Mouse (Mus musculus) MEL (cell line): ENCODE data around the gene Sgsm2. TPM values are rescaled to one million over a fixed set of nuclear protein-coding genes. Genes with fewer than 3 reads are reported as not detected.
A peak's percentile ranks its signal among the peaks of the same experiment; 100 is the strongest.

ENCODE experiments used
- DNase-seq: peaks from one replicate; pipeline ENCODE4 v3.0.0; 2011; ENCODE audit warnings: low read depth, low spot score
- H3K27ac ChIP-seq: 2 replicates; pipeline ENCODE4 v1.5.1; 2012; ENCODE audit warnings: low read depth, mild to moderate bottlenecking, control low read depth, low read length, moderate library complexity; ENCODE audit not compliant: control insufficient read depth
- H3K27me3 ChIP-seq, 2 experiments: fragments of 150-350 bp in 1 of 2; sonication (generic) in 1 of 2; 2 replicates each; pipeline ENCODE4 v1.6.1; 2012; ENCODE audit warnings: low read length in 2 of 2, mild to moderate bottlenecking in 2 of 2, improper control_type of control experiment in 1 of 2, moderate library complexity in 1 of 2; ENCODE audit not compliant: insufficient read depth in 2 of 2, control insufficient read depth in 1 of 2
- H3K36me3 ChIP-seq, 2 experiments: 2 replicates each; pipeline ENCODE4 v1.6.1; 2012 to 2014; ENCODE audit warnings: low read length in 2 of 2, improper control_type of control experiment in 1 of 2, inconsistent platforms in 1 of 2, mild to moderate bottlenecking in 1 of 2; ENCODE audit not compliant: insufficient read depth in 2 of 2, control insufficient read depth in 1 of 2
- H3K4me1 ChIP-seq, 2 experiments: fragments of 150-350 bp in 1 of 2; sonication (generic) in 1 of 2; 2 replicates each; pipeline ENCODE4 v1.6.1; 2012; ENCODE audit warnings: low read length in 2 of 2, improper control_type of control experiment in 1 of 2, mild to moderate bottlenecking in 1 of 2; ENCODE audit not compliant: insufficient read depth in 2 of 2, control insufficient read depth in 1 of 2
- H3K4me3 ChIP-seq, 2 experiments: fragments of 150-350 bp in 1 of 2; sonication (generic) in 1 of 2; 2 replicates each; pipeline ENCODE4 v1.5.1; 2012; ENCODE audit warnings: low read depth in 2 of 2, low read length in 2 of 2, mild to moderate bottlenecking in 2 of 2, moderate library complexity in 2 of 2, control low read depth in 1 of 2, improper control_type of control experiment in 1 of 2; ENCODE audit not compliant: control insufficient read depth in 1 of 2, insufficient read depth in 1 of 2
- H3K79me2 ChIP-seq: 2 replicates; pipeline ENCODE4 v1.6.1; 2012; ENCODE audit warnings: mild to moderate bottlenecking, low read length, moderate library complexity; ENCODE audit not compliant: control insufficient read depth, poor library complexity, insufficient read depth
- H3K9ac ChIP-seq: 2 replicates; pipeline ENCODE4 v1.6.1; 2012; ENCODE audit warnings: low read depth, mild to moderate bottlenecking, control low read depth, low read length, moderate library complexity; ENCODE audit not compliant: control insufficient read depth, poor library complexity, severe bottlenecking
- H3K9me3 ChIP-seq: fragments of 150-350 bp; sonication (generic); replicated peaks from 2 replicates; pipeline ENCODE4 v1.6.1; 2012; ENCODE audit warnings: mild to moderate bottlenecking, low read length, improper control_type of control experiment, moderate library complexity; ENCODE audit not compliant: insufficient read depth
- BHLHE40 ChIP-seq: IDR thresholded peaks from 2 replicates; pipeline ENCODE4 v1.6.1; 2012; ENCODE audit warnings: low read depth, mild to moderate bottlenecking, inconsistent platforms, low read length, improper control_type of control experiment, borderline replicate concordance
- CTCF ChIP-seq, 3 experiments: IDR thresholded peaks in 2 of 3; conservative IDR thresholded peaks in 1 of 3; 2 replicates each; pipeline ENCODE4 v1.5.1; 2011 to 2012; ENCODE audit warnings: low read length in 3 of 3, low read depth in 2 of 3, mild to moderate bottlenecking in 2 of 3, improper control_type of control experiment in 1 of 3, inconsistent platforms in 1 of 3, mixed read lengths in 1 of 3, moderate library complexity in 1 of 3; ENCODE audit not compliant: control insufficient read depth in 1 of 3, insufficient read depth in 1 of 3, poor library complexity in 1 of 3, severe bottlenecking in 1 of 3
- E2F4 ChIP-seq: IDR thresholded peaks from 2 replicates; pipeline ENCODE4 v1.6.1; 2011; ENCODE audit warnings: low read depth, low read length, improper control_type of control experiment, borderline replicate concordance
- ELF1 ChIP-seq: IDR thresholded peaks from 2 replicates; pipeline ENCODE4 v1.6.1; 2014; ENCODE audit warnings: low read depth, mild to moderate bottlenecking, inconsistent platforms, low read length, improper control_type of control experiment, moderate library complexity
- EP300 ChIP-seq, 2 experiments: IDR thresholded peaks; 2 replicates each; pipeline ENCODE4 v1.6.1; 2011; ENCODE audit warnings: improper control_type of control experiment in 2 of 2, low read length in 2 of 2, low read depth in 1 of 2, mild to moderate bottlenecking in 1 of 2
- ETS1 ChIP-seq: IDR thresholded peaks from 2 replicates; pipeline ENCODE4 v1.6.1; 2012; ENCODE audit warnings: low read depth, mild to moderate bottlenecking, inconsistent platforms, low read length, improper control_type of control experiment, moderate library complexity
- GATA1 ChIP-seq: IDR thresholded peaks from 2 replicates; pipeline ENCODE4 v1.6.1; 2011; ENCODE audit warnings: low read depth, low read length, improper control_type of control experiment
- HCFC1 ChIP-seq: IDR thresholded peaks from 2 replicates; pipeline ENCODE4 v1.6.1; 2012; ENCODE audit warnings: low read depth, mild to moderate bottlenecking, inconsistent platforms, low read length, improper control_type of control experiment, moderate library complexity
- KAT2A ChIP-seq: conservative IDR thresholded peaks from 2 replicates; pipeline ENCODE4 v1.6.1; 2012; ENCODE audit warnings: low read depth, low read length, improper control_type of control experiment, inconsistent platforms
- MAX ChIP-seq: IDR thresholded peaks from 2 replicates; pipeline ENCODE4 v1.6.1; 2011; ENCODE audit warnings: low read length, improper control_type of control experiment
- MAZ ChIP-seq: IDR thresholded peaks from 2 replicates; pipeline ENCODE4 v1.6.1; 2012; ENCODE audit warnings: low read depth, mild to moderate bottlenecking, inconsistent platforms, low read length, improper control_type of control experiment
- MEF2A ChIP-seq: IDR thresholded peaks from 2 replicates; pipeline ENCODE4 v1.6.1; 2014; ENCODE audit warnings: low read depth, mild to moderate bottlenecking, inconsistent platforms, low read length, improper control_type of control experiment; ENCODE audit not compliant: poor library complexity, insufficient replicate concordance, severe bottlenecking; ENCODE audit errors: extremely low read depth
- MXI1 ChIP-seq: IDR thresholded peaks from 2 replicates; pipeline ENCODE4 v1.6.1; 2011; ENCODE audit warnings: mild to moderate bottlenecking, low read depth, low read length, improper control_type of control experiment
- MYB ChIP-seq: IDR thresholded peaks from 2 replicates; pipeline ENCODE4 v1.6.1; 2011; ENCODE audit warnings: mild to moderate bottlenecking, low read depth, low read length, improper control_type of control experiment
- NELFE ChIP-seq: IDR thresholded peaks from 2 replicates; pipeline ENCODE4 v1.6.1; 2011; ENCODE audit warnings: low read depth, low read length, improper control_type of control experiment
- NRF1 ChIP-seq: IDR thresholded peaks from 2 replicates; pipeline ENCODE4 v1.6.1; 2014; ENCODE audit warnings: low read depth, mild to moderate bottlenecking, inconsistent platforms, low read length, improper control_type of control experiment, moderate library complexity; ENCODE audit not compliant: poor library complexity, insufficient read depth, severe bottlenecking
- POLR2AphosphoS5 ChIP-seq: IDR thresholded peaks from 2 replicates; pipeline ENCODE4 v1.6.1; 2012; ENCODE audit warnings: low read depth, borderline replicate concordance, mild to moderate bottlenecking, inconsistent platforms, low read length, moderate library complexity, mixed read lengths
- RAD21 ChIP-seq: IDR thresholded peaks from 2 replicates; pipeline ENCODE4 v1.6.1; 2011; ENCODE audit warnings: mild to moderate bottlenecking, low read depth, low read length, improper control_type of control experiment
- RCOR1 ChIP-seq: IDR thresholded peaks from 2 replicates; pipeline ENCODE4 v1.6.1; 2012; ENCODE audit warnings: low read depth, mild to moderate bottlenecking, inconsistent platforms, low read length, improper control_type of control experiment
- SIN3A ChIP-seq: IDR thresholded peaks from 2 replicates; pipeline ENCODE4 v1.6.1; 2012; ENCODE audit warnings: low read length, improper control_type of control experiment, inconsistent platforms
- SMC3 ChIP-seq: IDR thresholded peaks from 2 replicates; pipeline ENCODE4 v1.6.1; 2011; ENCODE audit warnings: low read depth, low read length, improper control_type of control experiment
- TAL1 ChIP-seq: IDR thresholded peaks from 2 replicates; pipeline ENCODE4 v1.6.1; 2012; ENCODE audit warnings: mild to moderate bottlenecking, inconsistent platforms, low read length, moderate library complexity, mixed read lengths
- TBP ChIP-seq: IDR thresholded peaks from 2 replicates; pipeline ENCODE4 v1.8.0; 2011; ENCODE audit warnings: low read depth, low read length, improper control_type of control experiment
- TCF12 ChIP-seq: IDR thresholded peaks from 2 replicates; pipeline ENCODE4 v1.6.1; 2014; ENCODE audit warnings: low read depth, mild to moderate bottlenecking, inconsistent platforms, low read length, improper control_type of control experiment, moderate library complexity
- USF1 ChIP-seq: IDR thresholded peaks from 2 replicates; pipeline ENCODE4 v1.6.1; 2014; ENCODE audit warnings: low read depth, mild to moderate bottlenecking, inconsistent platforms, low read length, improper control_type of control experiment, moderate library complexity
- USF2 ChIP-seq, 2 experiments: IDR thresholded peaks; 2 replicates each; pipeline ENCODE4 v1.6.1; 2011 to 2012; ENCODE audit warnings: improper control_type of control experiment in 2 of 2, low read length in 2 of 2, borderline replicate concordance in 1 of 2, inconsistent platforms in 1 of 2, low read depth in 1 of 2, mild to moderate bottlenecking in 1 of 2; ENCODE audit not compliant: insufficient read depth in 1 of 2
- ZC3H11A ChIP-seq: IDR thresholded peaks from 2 replicates; pipeline ENCODE4 v1.6.1; 2012; ENCODE audit warnings: low read depth, mild to moderate bottlenecking, inconsistent platforms, low read length, improper control_type of control experiment
- ZMIZ1 ChIP-seq: IDR thresholded peaks from 2 replicates; pipeline ENCODE4 v1.6.1; 2012; ENCODE audit warnings: low read depth, mild to moderate bottlenecking, inconsistent platforms, low read length, improper control_type of control experiment, moderate library complexity
- ZNF384 ChIP-seq: IDR thresholded peaks from 2 replicates; pipeline ENCODE4 v1.6.1; 2012; ENCODE audit warnings: low read depth, mild to moderate bottlenecking, inconsistent platforms, low read length, improper control_type of control experiment
- polyA plus RNA-seq, 2 experiments: library from polyadenylated mRNA; stranded (reverse) in 1 of 2; unstranded in 1 of 2; fragments of >175 nt in 1 of 2; fragments of >200 nt in 1 of 2; gene quantifications; 2 replicates each; pipeline versions ENCODE4 v1.2.1 to v1.2.4; 2012; ENCODE audit warnings: low replicate concordance in 2 of 2, low read depth in 1 of 2; ENCODE audit not compliant: insufficient read length in 2 of 2, insufficient read depth in 1 of 2, missing spikeins in 1 of 2
- total RNA-seq: library from RNA; depleted of rRNA; stranded (reverse); fragments of 300-350 nt; gene quantifications from 2 replicates; pipeline ENCODE4 v1.2.3, GENCODE M21; 2012; rRNA removed

The Sgsm2 gene
- total RNA-seq (7.2 and 8.0 TPM in 2 replicates), polyA plus RNA-seq (10 to 100 TPM in 1 of 2 experiments, not detected in 1; 15.1 TPM)

- Histone ChIP-seq H3K36me3 (peaks cover 24 to 29% of the 10 kb centered on the region in 2 experiments), H3K9me3 (no peaks in the 10 kb centered on the region), H3K79me2 (peaks cover 54% of the 10 kb centered on the region), H3K4me1 (peaks cover 6 to 18% of the 10 kb centered on the region in 2 experiments), H3K9ac (peak within 1 kb of the TSS; percentile 86), H3K4me3 (peak within 1 kb of the TSS; percentile 80 to 86), H3K27me3 (no peaks in the 10 kb centered on the region), H3K27ac (peak within 1 kb of the TSS; percentile 86)
- peak; percentile 87 for DNase-seq
- TF ChIP-seq ZNF384 (no peak), MXI1 (peak; percentile 17; the same call in 1 of the 2 replicates), MAZ (peak; percentile 96), ELF1 (no peak), RCOR1 (no peak), TAL1 (no peak), EP300 (IDR thresholded peaks at IDR 0.05; ENCODE audit: low read depth in 1 of 2, low read length in 2 of 2) (no peak), TBP (no peak; the same call in 1 of the 2 replicates), MYB (0 out of 2 replicates have a peak, but pooled peaks have one; percentile 18), TCF12 (peak; percentile 26; the same call in 1 of the 2 replicates), NELFE (peak; percentile 54), MEF2A (0 out of 2 replicates have a peak, but pooled peaks have one; percentile 14), HCFC1 (no peak), USF1 (no peak), ZMIZ1 (no peak), E2F4 (peak; percentile 63; the same call in 1 of the 2 replicates), KAT2A (no peak), ETS1 (no peak)
Measured at GRCm38 (mm10) chr11:74896901-74897677, at the start of gene Sgsm2. Sgsm2 (minus strand) TSS chr11:74897060.

- H3K27ac ChIP-seq: no peak overlapping the region
- H3K9me3 ChIP-seq: no peaks in the 10 kb centered on the region
- H3K36me3 ChIP-seq: peaks cover 0 to 21% of the 10 kb centered on the region in 2 experiments; a peak in 2 of 4 replicates
- no peaks in the 10 kb centered on the region for H3K27me3 ChIP-seq
- no peaks in the 10 kb centered on the region for H3K4me1 ChIP-seq
- no peak overlapping the region for H3K4me3 ChIP-seq
- peak; percentile 80 for DNase-seq
- H3K9ac ChIP-seq: no peak overlapping the region
- H3K79me2 ChIP-seq: no peaks in the 10 kb centered on the region
- no peak for TF ChIP-seq USF2 (IDR thresholded peaks at IDR 0.05; ENCODE audit: borderline replicate concordance in 1 of 2, insufficient read depth in 1 of 2, low read depth in 1 of 2, low read length in 2 of 2)
- 0 out of 2 replicates have a peak, but pooled peaks have one; percentile 9 for TF ChIP-seq GATA1
- TF ChIP-seq CTCF (IDR thresholded peaks at IDR 0.05 in 2 of 3, conservative IDR thresholded peaks at IDR 0.05 in 1 of 3; ENCODE audit: control insufficient read depth in 1 of 3, insufficient read depth in 1 of 3, low read depth in 2 of 3, low read length in 3 of 3, poor library complexity in 1 of 3, severe bottlenecking in 1 of 3): peak in 2 of 3 experiments; percentile 78 to 93; a peak in 4 of 6 replicates
- no peak for TF ChIP-seq ZMIZ1
- TF ChIP-seq NRF1: no peak
- TF ChIP-seq MAZ: no peak
- peak; percentile 84 for TF ChIP-seq RAD21
- TF ChIP-seq POLR2AphosphoS5: no peak
- TF ChIP-seq MAX: 0 out of 2 replicates have a peak, but pooled peaks have one; percentile 23
- peak; percentile 77 for TF ChIP-seq ZC3H11A
- TF ChIP-seq BHLHE40: no peak
- peak; percentile 88 for TF ChIP-seq SMC3
- no peak for TF ChIP-seq TAL1
- no peak for TF ChIP-seq MYB
- peak; percentile 55; the same call in 1 of the 2 replicates for TF ChIP-seq SIN3A
- no peak for TF ChIP-seq HCFC1
Measured at GRCm38 (mm10) chr11:74946348-74946747, 49.5 kb upstream of the Sgsm2 start.
